ENCODE assay signal across 8 mouse cellular contexts in the genomic region with DNA sequence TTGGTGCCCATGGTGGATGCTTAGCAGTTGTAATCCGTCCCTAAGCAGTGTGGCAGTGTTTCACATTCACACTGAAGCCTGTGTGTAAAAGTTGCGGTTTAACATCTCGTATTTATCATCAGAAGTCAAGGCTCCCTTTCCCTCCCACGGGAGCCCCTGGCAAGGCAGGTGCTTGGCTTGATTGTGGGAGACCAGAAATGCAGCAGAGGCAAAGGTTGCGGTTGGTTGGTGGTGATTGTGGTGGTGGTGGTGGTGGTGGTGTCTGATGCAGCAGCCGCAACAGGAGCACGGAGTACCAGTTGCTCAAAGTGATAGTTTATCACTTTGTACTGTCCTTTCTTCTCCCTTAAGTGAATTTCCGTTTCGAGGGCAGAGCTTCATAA. TPM values are rescaled to one million over a fixed set of nuclear protein-coding genes. Genes with fewer than 3 reads are reported as not detected.
A peak's percentile ranks its signal among the peaks of the same experiment; 100 is the strongest.
DNase-seq lines count a peak whose midpoint lies in the region; ATAC-seq lines count a peak whose summit lies in the region.

No protein-coding gene starts in this region.

- 0 out of 2 replicates have a peak overlapping the region, but pooled peaks have one; percentile 33 for H3K27ac ChIP-seq in kidney, embryonic 15.5 days
- no peak overlapping the region for H3K27ac ChIP-seq in embryonic facial prominence, embryonic 11.5 days (replicated peaks; ENCODE audit: low read depth, low read length)
- H3K27ac ChIP-seq in limb, embryonic 13.5 days = peak overlapping the region; percentile 55; the same call in 1 of the 2 replicates

- 18% methylated on average over 9 of the region's 9 CpGs for WGBS in kidney, embryonic 15.5 days
- WGBS in embryonic facial prominence, embryonic 11.5 days = 22% methylated on average over 9 of the region's 9 CpGs
- 26% methylated on average over 9 of the region's 9 CpGs for WGBS in limb, embryonic 13.5 days

- ATAC-seq in kidney, embryonic 15.5 days (replicated peaks; ENCODE audit: low FRiP score) = 0 out of 2 replicates have a peak, but pooled peaks have one; percentile 15
- no peak for ATAC-seq in embryonic facial prominence, embryonic 11.5 days (replicated peaks; ENCODE audit: insufficient number of reproducible peaks, low FRiP score, low TSS enrichment, low read depth)
- 0 out of 2 replicates have a peak, but pooled peaks have one; percentile 10 for ATAC-seq in limb, embryonic 13.5 days (ENCODE audit: low FRiP score, low read depth)

- H3K4me2 ChIP-seq in kidney, embryonic 15.5 days = peak overlapping the region; percentile 93
- H3K4me2 ChIP-seq in embryonic facial prominence, embryonic 11.5 days (ENCODE audit: low read depth, low read length) = peak overlapping the region; percentile 70
- H3K4me2 ChIP-seq in limb, embryonic 13.5 days (replicated peaks) = peak overlapping the region; percentile 89

- H3K27me3 ChIP-seq in kidney, embryonic 15.5 days = peaks cover 25% of the 10 kb centered on the region
- no peaks in the 10 kb centered on the region for H3K27me3 ChIP-seq in embryonic facial prominence, embryonic 11.5 days (ENCODE audit: control insufficient read depth, insufficient read depth, low read length)
- no peaks in the 10 kb centered on the region for H3K27me3 ChIP-seq in limb, embryonic 13.5 days

- no peak overlapping the region for H3K9ac ChIP-seq in kidney, embryonic 15.5 days
- peak overlapping the region; percentile 79; the same call in 1 of the 2 replicates for H3K9ac ChIP-seq in embryonic facial prominence, embryonic 11.5 days (replicated peaks; ENCODE audit: low read length)
- peak overlapping the region; percentile 85 for H3K9ac ChIP-seq in limb, embryonic 13.5 days

- H3K9me3 ChIP-seq in kidney, embryonic 15.5 days (replicated peaks) = no peaks in the 10 kb centered on the region
- H3K9me3 ChIP-seq in embryonic facial prominence, embryonic 11.5 days (replicated peaks; ENCODE audit: control insufficient read depth, low read length) = no peaks in the 10 kb centered on the region
- no peaks in the 10 kb centered on the region for H3K9me3 ChIP-seq in limb, embryonic 13.5 days

- peaks cover 15% of the 10 kb centered on the region for H3K4me1 ChIP-seq in kidney, embryonic 15.5 days
- no peaks in the 10 kb centered on the region for H3K4me1 ChIP-seq in embryonic facial prominence, embryonic 11.5 days (ENCODE audit: control insufficient read depth, insufficient read depth, low read length)
- peaks cover 27% of the 10 kb centered on the region for H3K4me1 ChIP-seq in limb, embryonic 13.5 days

- peak overlapping the region; percentile 68 for H3K4me3 ChIP-seq in kidney, embryonic 15.5 days (replicated peaks)
- H3K4me3 ChIP-seq in embryonic facial prominence, embryonic 11.5 days (ENCODE audit: low read depth, low read length) = peak overlapping the region; percentile 72
- H3K4me3 ChIP-seq in limb, embryonic 13.5 days = peak overlapping the region; percentile 78

- no peak for DNase-seq in kidney, adult 8-10 months
- peak; percentile 15 for DNase-seq in embryonic facial prominence, embryonic 11.5 days (ENCODE audit: low spot score)
- peak; percentile 27 for DNase-seq in retina, postnatal 1 day
- DNase-seq in cerebellum, postnatal 36 days = no peak
- DNase-seq in spleen, postnatal 36 days (ENCODE audit: low spot score in 2 of 2) = no peak
- DNase-seq in right cerebral cortex, adult 2 months (ENCODE audit: low spot score in 2 of 2) = no peak

- no peaks in the 10 kb centered on the region for H3K36me3 ChIP-seq in kidney, embryonic 15.5 days
- no peaks in the 10 kb centered on the region; the same call in 1 of the 2 replicates for H3K36me3 ChIP-seq in embryonic facial prominence, embryonic 11.5 days (replicated peaks; ENCODE audit: control insufficient read depth, insufficient read depth, low read depth, low read length)
- no peaks in the 10 kb centered on the region for H3K36me3 ChIP-seq in limb, embryonic 13.5 days

RNA-seq across cellular contexts. Expression of gene Rnf182, which starts 0.3 kb away (rescaled TPM):
- 1.3 and 2.3 TPM in 2 replicates for polyA plus RNA-seq in kidney, embryonic 15.5 days (2015; fragmentation: Nextera tagmentation; extraction: Ambion mirVana)
- 8.1 and 12.1 TPM in 2 replicates for polyA plus RNA-seq in embryonic facial prominence, embryonic 11.5 days (2014; fragmentation: Nextera tagmentation; extraction: Ambion mirVana)
- polyA plus RNA-seq in limb, embryonic 13.5 days (2015; fragmentation: Nextera tagmentation; extraction: Ambion mirVana) = 9.1 and 9.7 TPM in 2 replicates

RNA-seq across cellular contexts. Expression of gene Mcur1, which starts 55.2 kb away (rescaled TPM):
- 20.2 and 21.9 TPM in 2 replicates for polyA plus RNA-seq in kidney, embryonic 15.5 days (2015; fragmentation: Nextera tagmentation; extraction: Ambion mirVana)
- 12.8 and 14.9 TPM in 2 replicates for polyA plus RNA-seq in embryonic facial prominence, embryonic 11.5 days (2014; fragmentation: Nextera tagmentation; extraction: Ambion mirVana)
- polyA plus RNA-seq in limb, embryonic 13.5 days (2015; fragmentation: Nextera tagmentation; extraction: Ambion mirVana) = 16.7 and 17.0 TPM in 2 replicates

Comparison
In these comparisons a context has a peak if more than half of its experiments do, and no peak if none do; other contexts are left out.
1. DNase-seq: peak in embryonic facial prominence, embryonic 11.5 days (single experiment) and retina, postnatal 1 day (single experiment); none in kidney, adult 8-10 months (0 of 2), cerebellum, postnatal 36 days (0 of 2), spleen, postnatal 36 days (0 of 2) and right cerebral cortex, adult 2 months (0 of 2).
2. Peak in every context shown above with its lines, with median percentiles within 50 percentile points of each other: H3K4me2 ChIP-seq and H3K4me3 ChIP-seq.